Mouse (Mus musculus): Measurements from ENCODE around the gene Ddi2.

- TF ChIP-seq CTCF (IDR thresholded peaks at IDR 0.05; ENCODE audit: borderline replicate concordance, insufficient read depth, low read depth, low read length) (no peak), POLR2A (IDR thresholded peaks at IDR 0.05; ENCODE audit: borderline replicate concordance, insufficient read depth, low read length) (no peak)
Measured at GRCm38 (mm10) chr4:141653044-141653443, 70.2 kb downstream of the Ddi2 start.
